Mouse (Mus musculus) activated CD4-positive, CD25-positive, alpha-beta regulatory T cell, adult 4 months (primary cell): Measurements from ENCODE around the gene Myrfl. TPM values are rescaled to one million over a fixed set of nuclear protein-coding genes. Genes with fewer than 3 reads are reported as not detected.

Experiments
- ATAC-seq: one replicate; pipeline ENCODE4 v1.8.0; 2017
- polyA plus RNA-seq, 2 experiments: library from polyadenylated mRNA; unstranded; fragments of 100-300 nt; shearing (Covaris generic); gene quantifications; one replicate each; pipeline ENCODE4 v1.2.1; 2017

The Myrfl gene
- polyA plus RNA-seq, 2 experiments from 2014 or later, result not detected

DNA sequence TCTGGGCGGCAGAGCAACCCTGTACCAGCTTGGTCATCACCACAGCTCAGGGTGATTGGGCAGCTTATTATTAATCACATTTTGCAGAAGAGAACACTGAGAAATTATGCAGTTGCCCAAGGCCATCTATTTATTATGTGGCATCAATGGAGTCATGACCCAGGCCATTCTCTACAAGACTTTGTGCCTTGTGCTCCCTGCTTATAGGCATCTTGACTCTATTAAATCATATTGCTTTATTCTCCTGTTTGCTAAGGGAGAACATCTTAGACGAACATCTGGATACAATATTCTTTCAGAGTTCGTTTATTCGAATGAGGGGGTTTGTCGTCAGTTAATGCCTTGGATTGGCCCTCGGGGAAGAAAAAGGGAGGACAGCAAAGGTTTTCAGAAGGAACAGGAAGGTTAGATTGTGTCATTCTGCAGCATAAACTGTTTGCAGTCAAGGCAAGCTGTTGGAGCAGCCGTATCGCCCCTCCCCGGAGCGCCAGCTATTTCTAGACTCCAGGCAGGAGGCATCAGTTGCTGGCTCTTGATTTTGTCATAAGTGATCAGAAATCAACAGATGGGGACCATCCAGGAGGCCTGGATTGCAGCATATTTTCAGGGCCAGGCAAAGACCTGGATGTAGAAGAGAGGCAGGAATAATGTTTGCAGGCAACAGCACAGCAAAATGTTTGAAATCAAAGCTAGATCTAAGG lies 140.7 kb downstream of the Myrfl start:
- no peak for ATAC-seq

DNA sequence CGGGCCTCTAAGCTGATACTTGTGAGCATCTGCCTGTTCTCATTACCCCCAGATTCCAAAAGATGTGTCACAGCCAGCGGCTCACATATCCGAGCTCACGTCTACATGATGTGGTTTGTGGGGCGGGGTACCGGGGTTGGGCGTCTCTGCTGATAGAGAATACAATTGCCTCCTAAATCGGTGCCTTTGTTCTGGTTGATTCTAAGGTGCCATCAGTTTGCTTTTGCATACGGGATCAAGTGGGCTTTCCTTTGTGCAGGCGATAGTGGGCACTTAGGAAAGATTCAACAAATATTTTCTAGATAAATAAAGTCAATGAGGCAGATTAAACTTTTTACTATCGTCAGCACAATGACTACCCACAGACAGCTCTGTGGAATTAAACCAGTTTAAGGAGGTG lies 141.8 kb downstream of the Myrfl start:
- no peak for ATAC-seq

DNA sequence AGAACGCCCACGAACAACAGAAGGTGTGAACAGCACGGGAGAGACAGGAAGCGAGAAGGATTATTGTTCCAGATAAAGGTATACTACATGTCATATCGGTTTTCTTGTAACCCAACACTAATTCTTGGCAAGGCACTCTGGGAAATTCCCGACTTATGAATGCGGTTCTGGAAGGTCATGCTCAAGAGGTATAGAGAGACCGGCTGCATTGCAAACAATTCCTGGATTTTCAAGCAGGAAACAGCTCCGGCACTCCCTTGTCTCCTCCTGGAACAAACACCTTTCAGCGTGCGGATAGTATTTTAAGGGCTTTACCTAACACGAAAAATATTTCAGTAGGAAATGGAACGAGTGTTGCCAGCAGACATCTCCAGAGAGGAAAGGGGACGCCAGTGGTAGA lies 145.8 kb downstream of the Myrfl start:
- ATAC-seq, result no peak

DNA sequence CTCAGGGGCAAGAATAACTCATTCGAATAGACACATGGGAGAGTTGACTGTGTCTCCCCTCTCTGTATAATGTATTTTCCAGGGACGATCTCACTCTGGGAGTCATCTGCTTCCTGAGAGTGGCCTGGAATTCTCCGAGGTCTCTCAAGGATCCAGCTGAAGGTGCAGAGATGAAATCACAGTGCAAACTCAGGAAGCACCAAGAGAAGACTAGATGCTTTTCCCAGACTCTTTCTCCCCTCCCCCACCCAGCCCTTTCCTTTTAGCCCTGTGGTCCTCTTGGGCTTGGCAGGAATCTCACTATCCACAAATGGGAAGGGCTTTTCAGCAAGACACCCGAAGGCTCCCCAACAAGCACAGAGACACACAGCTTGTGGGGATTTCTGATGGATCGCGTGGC lies 146.7 kb downstream of the Myrfl start:
- no peak for ATAC-seq

DNA sequence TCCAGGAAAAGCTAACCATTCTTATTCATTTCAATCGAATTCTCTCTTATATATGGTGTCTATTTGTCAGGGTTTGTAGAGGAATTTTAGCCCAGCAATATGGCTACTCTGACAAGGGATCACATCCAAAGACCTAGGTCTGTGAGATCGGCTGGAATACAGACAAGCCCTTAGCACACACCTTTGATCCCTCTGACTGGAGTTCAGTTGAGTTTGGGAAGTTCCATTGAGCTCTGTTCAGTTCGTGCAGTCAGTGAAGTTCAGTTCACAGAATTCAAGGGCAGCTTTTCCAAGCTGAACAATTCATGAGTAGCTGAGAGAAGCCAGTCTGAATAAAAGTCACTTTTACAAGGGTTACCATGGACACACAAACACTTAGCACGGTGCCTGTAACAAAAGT lies 148.0 kb downstream of the Myrfl start:
- no peak for ATAC-seq

DNA sequence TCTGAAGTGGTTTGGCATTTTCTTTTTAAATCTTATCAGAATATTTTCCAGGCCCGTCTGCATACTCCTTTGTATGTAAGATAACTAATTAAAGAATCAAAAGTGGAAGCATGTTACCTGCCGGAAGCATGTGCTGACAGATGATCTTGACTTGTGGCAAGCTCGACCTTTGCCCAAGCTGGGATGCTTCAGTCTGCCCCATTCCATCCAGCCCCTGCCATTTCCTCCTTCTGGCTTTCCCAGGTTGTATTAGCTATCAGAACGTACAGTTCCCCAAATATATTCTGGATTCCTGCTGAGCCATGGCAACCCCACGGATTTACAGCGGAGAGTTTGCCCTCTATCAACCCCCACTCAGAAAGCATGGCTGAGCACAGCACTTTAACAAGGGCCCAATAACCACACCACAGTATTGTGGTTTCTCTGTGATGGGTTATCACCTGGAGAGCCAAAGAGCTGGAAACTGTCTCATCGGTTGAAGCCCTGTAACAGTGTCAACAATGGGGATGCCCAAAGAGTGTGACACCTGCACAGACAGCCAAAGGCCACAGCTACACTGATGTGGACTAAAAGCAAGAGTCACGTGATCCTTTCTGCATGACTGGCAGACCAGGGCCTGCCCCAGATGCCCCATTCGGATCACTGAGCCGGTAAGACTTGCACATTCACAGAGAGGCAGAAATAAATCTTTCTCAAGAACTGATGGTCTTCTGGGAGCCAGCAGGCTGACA lies 150.3 kb downstream of the Myrfl start:
- ATAC-seq, result peak; percentile 52

DNA sequence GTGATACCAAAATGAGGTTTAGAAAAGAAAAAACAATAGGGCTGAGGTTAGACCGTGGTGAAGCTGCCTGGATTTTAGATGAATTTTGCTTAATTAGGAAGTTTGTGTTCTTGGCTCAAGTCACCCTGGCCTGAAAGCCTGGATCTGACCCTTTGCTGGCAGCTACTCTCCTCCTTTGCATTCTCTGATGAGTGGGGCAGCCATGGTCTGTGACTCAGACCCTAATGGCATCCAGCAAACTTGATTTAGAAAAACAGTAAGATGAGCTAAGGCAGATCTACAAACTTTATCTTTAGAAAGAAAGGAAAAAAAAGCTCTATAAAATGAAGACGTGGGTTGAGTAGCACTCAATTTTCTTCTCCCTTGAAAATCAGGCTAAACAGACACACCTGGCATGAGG lies 154.0 kb downstream of the Myrfl start:
- ATAC-seq, result no peak

DNA sequence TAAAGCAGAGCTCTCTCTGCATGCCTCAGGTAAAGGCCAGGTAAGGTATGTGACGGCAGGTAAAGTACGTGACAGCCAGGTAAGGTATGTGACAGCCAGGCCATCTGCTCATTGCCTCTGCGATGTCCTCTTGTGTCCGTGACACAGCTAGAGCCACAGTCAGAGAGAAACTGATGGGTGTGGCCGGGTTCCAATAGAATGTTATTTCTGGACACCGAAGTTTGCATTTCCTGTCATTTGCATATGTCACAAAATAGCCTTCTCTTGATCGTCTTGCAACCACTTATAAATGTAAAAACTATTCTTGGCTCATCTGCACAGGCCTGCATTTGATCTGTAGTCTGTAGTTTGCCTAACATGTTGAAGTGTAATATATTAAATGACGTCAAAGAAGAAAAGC lies 154.5 kb downstream of the Myrfl start:
- ATAC-seq, result no peak

DNA sequence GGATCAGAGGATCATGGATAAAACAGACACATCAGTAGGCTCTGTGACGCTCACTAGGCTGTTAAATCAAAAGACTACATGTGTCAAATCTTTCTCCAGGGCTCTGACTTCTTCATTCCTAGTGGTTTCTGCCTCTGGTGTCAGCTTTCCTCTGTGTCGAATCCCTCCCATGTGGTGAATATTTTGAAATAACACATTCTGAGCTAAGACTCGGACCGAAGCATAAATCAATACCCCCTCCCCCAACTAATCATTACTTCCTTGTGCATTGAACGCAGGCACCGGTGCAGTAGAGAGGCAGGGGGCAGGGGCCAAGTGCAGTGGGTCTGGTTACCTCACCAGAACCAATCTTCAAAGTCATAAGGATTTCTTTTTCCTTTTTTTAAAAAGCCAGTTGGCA lies 155.4 kb downstream of the Myrfl start:
- ATAC-seq, result no peak

DNA sequence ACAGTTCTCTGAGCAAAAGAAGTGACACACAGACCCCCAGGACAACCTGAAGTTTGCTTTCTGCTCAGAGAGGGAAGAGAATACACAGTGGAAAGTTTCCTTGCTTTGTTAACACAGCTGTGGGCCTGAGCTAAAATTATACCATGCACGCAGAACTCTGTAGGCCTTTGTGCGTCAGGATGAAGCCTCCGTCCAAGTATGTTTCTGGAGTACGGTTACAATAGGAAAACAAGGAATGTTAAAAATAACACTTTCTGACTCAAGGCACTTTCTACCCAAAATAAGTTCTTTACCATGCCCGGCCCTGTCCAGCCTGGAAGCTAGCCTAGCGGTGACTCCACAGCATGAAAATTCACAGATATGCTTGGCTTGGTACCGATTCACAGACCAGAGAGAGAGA lies 156.6 kb downstream of the Myrfl start:
- ATAC-seq, result no peak

DNA sequence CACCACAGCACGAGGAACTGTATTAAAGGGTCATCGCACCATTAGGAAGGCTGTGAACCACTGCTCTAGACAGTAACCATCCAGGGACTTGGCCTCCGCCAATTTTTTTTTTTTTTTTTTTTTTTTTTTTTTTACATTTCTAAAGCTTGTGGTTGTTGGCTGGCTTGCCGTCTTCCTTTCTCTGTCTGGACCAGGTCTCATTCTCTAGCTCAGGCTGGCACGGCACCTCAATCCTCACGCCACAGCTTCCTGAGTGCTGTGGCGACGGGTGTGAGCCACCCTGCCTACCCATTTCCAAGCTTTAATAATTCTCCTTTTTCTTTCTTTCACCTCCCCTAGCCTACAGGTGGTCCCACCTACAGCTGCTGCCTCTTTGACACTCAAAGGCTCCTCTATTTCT lies 158.2 kb downstream of the Myrfl start:
- ATAC-seq, result no peak

DNA sequence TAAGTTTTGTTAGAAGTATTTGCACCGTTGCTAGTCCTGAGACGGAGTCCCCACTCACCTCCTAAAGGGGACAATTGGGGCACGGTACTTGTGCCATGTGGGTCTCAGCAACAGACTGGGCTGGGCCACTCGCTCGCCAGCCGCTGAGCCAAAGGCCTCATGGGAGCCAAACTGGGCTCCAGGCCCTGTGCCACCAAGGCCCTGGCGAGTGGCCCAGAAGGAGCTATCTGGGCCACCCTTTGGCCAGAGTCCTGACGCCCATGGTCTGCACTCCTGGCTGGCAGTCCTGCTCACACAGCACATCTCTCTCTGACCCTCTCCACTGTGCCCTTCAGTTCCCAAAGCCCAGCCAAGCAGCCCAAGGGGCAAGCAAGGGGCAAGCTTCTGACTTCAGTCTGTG lies 161.1 kb downstream of the Myrfl start:
- ATAC-seq, result no peak

DNA sequence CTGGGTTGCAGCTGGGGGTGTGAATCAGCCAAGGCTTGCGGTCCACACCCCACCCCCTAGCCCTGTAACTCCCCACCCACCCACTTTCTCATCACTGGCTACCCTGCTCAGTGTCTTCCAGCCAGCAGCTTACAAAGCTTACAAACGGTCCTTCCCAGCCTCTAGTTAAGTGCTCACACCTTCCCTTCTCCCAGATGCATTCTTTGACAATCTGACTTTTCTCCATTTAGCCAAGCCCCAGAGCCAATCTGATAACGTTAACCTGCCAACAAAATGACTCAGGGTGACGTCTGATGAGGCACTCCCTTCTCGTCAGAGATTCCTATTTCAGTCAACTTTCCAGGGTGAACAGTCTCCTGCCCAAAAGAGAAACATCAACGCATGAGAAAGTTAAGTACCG lies 163.1 kb downstream of the Myrfl start:
- no peak for ATAC-seq

DNA sequence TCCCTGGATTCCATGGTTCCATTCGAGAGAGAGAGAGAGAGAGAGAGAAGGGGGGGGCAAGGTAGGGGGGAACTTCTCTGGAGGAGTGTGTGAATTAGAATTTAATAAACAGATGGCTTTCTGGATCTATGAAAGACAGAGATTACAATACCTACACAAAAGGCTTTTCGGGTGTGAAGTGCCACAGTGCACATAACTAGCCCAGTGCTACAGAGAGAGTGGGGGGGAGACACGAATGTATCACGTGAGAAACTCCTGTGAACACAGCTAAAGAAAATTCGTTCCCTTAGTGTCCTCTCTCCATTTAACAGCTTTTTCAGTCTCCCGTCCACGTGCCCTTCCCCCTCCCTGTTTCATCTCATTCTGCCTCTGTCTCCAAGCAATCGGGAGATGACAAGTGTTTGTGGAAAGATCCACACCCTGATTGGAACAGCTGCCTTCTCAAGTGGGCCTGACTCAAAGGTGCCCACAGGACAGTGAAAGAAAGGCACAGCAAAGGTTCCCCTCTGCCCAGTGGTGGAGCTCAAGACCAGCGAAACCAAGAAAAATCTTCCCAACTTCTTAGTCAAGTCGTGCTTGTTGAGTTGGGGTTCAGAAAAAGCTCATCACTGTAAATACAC lies 166.6 kb downstream of the Myrfl start:
- ATAC-seq, result no peak

DNA sequence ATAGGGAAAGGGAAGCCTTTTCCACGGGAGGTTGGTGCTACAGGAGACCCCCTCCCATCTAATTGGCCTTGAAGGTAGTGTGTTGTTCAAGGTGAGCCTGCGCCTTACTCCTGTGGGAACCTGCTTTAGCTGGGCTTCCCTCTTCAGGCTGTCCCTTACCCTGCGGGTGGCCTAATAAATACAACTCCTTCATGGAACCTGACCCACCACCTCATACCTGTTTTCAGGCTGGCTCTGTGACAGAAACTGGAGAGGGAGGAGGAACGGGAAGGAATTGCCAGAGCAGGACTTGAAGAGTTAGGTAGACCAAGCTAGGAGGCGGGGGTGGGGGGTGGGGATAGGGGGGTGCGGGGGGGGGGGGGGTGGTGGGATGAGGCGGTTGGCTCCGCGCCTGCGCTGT lies 167.9 kb downstream of the Myrfl start:
- ATAC-seq, result no peak

DNA sequence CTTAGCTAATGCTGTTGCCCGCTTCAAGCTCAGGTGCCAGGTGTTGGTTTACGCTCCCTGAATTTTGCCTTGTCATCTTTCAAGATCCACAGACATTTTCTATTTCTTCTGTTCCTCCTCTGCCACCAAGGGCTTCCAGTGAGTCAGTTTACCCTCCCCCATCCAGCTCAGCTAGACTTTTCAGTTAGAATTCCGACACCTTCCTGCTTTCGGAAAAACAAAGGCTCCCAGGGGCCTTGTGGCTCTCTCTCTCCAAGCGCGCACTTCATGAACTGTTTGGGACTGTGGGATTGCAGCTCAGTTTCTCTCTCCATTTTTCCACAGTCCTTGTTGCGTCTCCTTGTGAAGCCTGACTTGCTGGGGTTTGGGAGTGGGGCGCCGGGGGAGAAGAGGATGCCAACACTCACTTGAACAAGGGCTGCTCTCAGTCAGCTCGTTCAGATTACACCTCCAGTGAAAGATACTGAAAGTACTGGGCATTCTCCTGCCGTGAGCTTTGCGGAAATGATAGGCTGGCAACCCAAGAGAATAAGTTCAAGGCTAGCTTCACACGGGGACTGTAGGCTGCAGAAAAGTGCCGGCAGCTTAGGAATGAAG lies 168.9 kb downstream of the Myrfl start:
- no peak for ATAC-seq

Other genes with a start within 250 kb of the Myrfl start
- gene Rab3ip, start 53.9 kb upstream of the Myrfl start, polyA plus RNA-seq, result 10 to 100 TPM; 12.1 to 15.4 TPM
- gene Gm10271, start 75.7 kb upstream of the Myrfl start, polyA plus RNA-seq, result not detected
- gene Best3, start 89.4 kb upstream of the Myrfl start, polyA plus RNA-seq, result not detected
- not detected for gene Lrrc10, start 148.4 kb upstream of the Myrfl start, polyA plus RNA-seq
- gene Cct2, start 166.9 kb upstream of the Myrfl start, polyA plus RNA-seq, result 100 to 1,000 TPM; 244 to 245 TPM